Mouse (Mus musculus) G1E (cell line): ENCODE data around the gene Micall1.

Source experiments
- CTCF ChIP-seq: IDR thresholded peaks from 2 replicates; pipeline ENCODE4 v1.5.1; 2012; ENCODE audit warnings: low read depth, low read length, inconsistent platforms, mixed read lengths
- GATA1 ChIP-seq: IDR thresholded peaks from 2 replicates; pipeline ENCODE4 v1.6.1; 2012; ENCODE audit warnings: borderline replicate concordance, low read length, inconsistent platforms, mixed read lengths
- GATA2 ChIP-seq: IDR thresholded peaks from 2 replicates; pipeline ENCODE4 v1.6.1; 2012; ENCODE audit warnings: low read depth, low read length, inconsistent platforms, borderline replicate concordance
- POLR2AphosphoS5 ChIP-seq: IDR thresholded peaks from 2 replicates; pipeline ENCODE4 v1.6.1; 2012; ENCODE audit warnings: low read depth, low read length, inconsistent platforms; ENCODE audit not compliant: insufficient replicate concordance
- TAL1 ChIP-seq: conservative IDR thresholded peaks from 2 replicates; pipeline ENCODE4 v1.6.1; 2012; ENCODE audit warnings: low read depth, low read length, inconsistent platforms, mixed read lengths

DNA sequence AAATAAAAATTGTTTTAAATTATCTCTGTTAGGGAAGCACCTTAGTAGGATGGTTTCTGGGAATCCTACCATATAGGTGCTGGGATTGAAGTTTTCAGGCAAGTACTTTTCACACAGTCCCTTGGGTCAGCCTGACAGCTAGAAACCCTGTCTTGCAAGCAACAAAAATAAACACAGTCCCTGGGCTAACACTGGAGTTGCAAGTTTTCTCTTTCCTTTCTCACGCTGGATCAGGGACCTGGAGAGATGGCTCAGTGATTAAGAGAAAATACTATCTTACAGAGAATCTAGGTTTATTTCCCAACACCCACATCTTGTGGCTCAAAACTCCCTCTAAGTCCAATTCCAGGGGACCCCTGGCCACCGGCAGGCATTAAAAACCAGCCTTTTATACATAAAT is 11.6 kb upstream of the Micall1 start:
- TF ChIP-seq CTCF (no peak), GATA1 (no peak), POLR2AphosphoS5 (no peak), TAL1 (no peak), GATA2 (no peak)
